Mouse (Mus musculus) liver, embryonic 14.5 days (tissue): ENCODE results near the gene Ufm1.

Experiments used
- CTCF ChIP-seq: IDR thresholded peaks from 2 replicates; pipeline ENCODE4 v1.5.1; 2016; ENCODE audit warnings: antibody characterized with exemption, low read depth, control low read depth
- EP300 ChIP-seq: IDR thresholded peaks from 2 replicates; pipeline ENCODE4 v1.6.1; 2016; ENCODE audit warnings: antibody characterized with exemption, low read depth

- TF ChIP-seq CTCF (no peak), EP300 (no peak)
Measured at GRCm38 (mm10) chr3:53869263-53869662, 5.6 kb upstream of the Ufm1 start.
